Mouse (Mus musculus) forebrain, embryonic 16.5 days (tissue): ENCODE measurements at regions not wholly inside any gene's neighbourhood (a gene's known extent, or its start where the extent isn't known, plus 50 kb on each side); places are given as distances from the start of the nearest gene placed in this dataset.

Source experiments
- ATAC-seq: fragments of 200-750 bp; cut with Nextera tagmentation; 2 replicates; pipeline ENCODE4 v1.8.0; 2017; ENCODE audit warnings: mild to moderate bottlenecking, moderate library complexity
- H3K27ac ChIP-seq: fragments of 300-500 bp; sonication (generic); 2 replicates; pipeline ENCODE4 v1.5.1; 2014; ENCODE audit warnings: low read length, control low read depth
- H3K27me3 ChIP-seq: fragments of 300-500 bp; sonication (generic); replicated peaks from 2 replicates; pipeline ENCODE4 v1.6.1; 2014; ENCODE audit warnings: low read length; ENCODE audit not compliant: control insufficient read depth, insufficient read depth
- H3K36me3 ChIP-seq: fragments of 300-500 bp; sonication (generic); 2 replicates; pipeline ENCODE4 v1.6.1; 2014; ENCODE audit not compliant: control insufficient read depth, insufficient read depth
- H3K4me1 ChIP-seq: fragments of 300-500 bp; sonication (generic); replicated peaks from 2 replicates; pipeline ENCODE4 v1.6.1; 2014; ENCODE audit warnings: low read length; ENCODE audit not compliant: control insufficient read depth, insufficient read depth
- H3K4me2 ChIP-seq: fragments of 300-500 bp; sonication (generic); 2 replicates; pipeline ENCODE4 v1.6.1; 2014; ENCODE audit warnings: mild to moderate bottlenecking, low read length, control low read depth
- H3K4me3 ChIP-seq: fragments of 300-500 bp; sonication (generic); replicated peaks from 2 replicates; pipeline ENCODE4 v1.5.1; 2014; ENCODE audit warnings: mild to moderate bottlenecking, low read length, control low read depth
- H3K9ac ChIP-seq: fragments of 300-500 bp; sonication (generic); replicated peaks from 2 replicates; pipeline ENCODE4 v1.6.1; 2014; ENCODE audit warnings: low read depth, low read length, control low read depth
- H3K9me3 ChIP-seq: fragments of 300-500 bp; sonication (generic); 2 replicates; pipeline ENCODE4 v1.6.1; 2016; ENCODE audit warnings: low read length; ENCODE audit not compliant: control insufficient read depth
- WGBS: fragments of 180-500 bp; shearing (Covaris S2); extraction: QIAGEN DNeasy Blood & Tissue Kit; methylation state at CpG from one replicate; pipeline ENCODE4 v1.1.7; 2014; 5-methylcytosine and 5-hydroxymethylcytosine counted together

DNA sequence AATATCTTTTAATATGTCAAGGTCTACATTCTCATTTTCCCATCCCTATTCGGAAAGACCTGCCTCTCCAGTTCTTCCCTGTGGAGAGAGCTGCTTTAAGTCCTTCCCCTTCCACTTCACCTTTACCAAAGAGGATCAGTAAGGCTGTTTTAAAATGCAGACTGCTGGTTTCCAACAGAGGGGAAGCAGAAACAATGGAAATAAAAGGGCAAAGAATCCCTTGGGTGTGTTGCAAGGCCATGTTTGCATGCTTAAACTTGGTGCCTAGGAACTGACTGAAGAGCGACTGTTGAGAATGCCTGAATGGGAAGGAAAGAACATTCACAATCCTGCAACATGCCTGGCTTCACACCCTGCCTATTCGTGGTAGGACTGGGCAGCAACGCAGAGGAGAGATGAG lies 2759.1 kb upstream of the 5930422O12Rik start:
- H3K9me3 ChIP-seq: no peaks in the 10 kb centered on the region
- H3K9ac ChIP-seq: no peak overlapping the region
- 47% methylated on average over 4 of the region's 4 CpGs for WGBS
- no peaks in the 10 kb centered on the region for H3K4me1 ChIP-seq
- no peak for ATAC-seq
- H3K36me3 ChIP-seq: no peaks in the 10 kb centered on the region
- no peak overlapping the region for H3K4me2 ChIP-seq
- no peak overlapping the region for H3K27ac ChIP-seq
- no peaks in the 10 kb centered on the region for H3K27me3 ChIP-seq
- no peak overlapping the region for H3K4me3 ChIP-seq

DNA sequence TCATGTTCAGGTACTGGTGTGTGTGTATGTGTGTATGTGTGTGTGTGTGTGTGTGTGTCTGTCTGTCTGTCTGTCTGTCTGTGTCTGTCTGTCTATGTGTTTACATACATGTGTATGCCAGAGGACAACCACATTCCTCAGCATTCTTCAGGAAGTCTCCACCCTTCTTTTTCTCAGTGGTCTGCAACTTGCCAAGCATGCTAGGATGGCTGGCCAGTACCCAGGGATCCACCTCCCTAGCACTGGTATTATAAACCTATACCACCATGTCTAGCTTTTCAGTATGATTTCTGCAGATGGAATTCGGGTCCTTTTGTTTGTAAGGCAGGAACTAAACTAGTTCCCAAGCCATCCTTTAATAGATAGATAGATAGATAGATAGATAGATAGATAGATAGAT lies 2751.1 kb upstream of the 5930422O12Rik start:
- no peaks in the 10 kb centered on the region for H3K9me3 ChIP-seq
- no peak overlapping the region for H3K4me3 ChIP-seq
- ATAC-seq: no peak
- no peaks in the 10 kb centered on the region for H3K36me3 ChIP-seq
- WGBS: 85% methylated on average over 1 of the region's 1 CpGs
- H3K4me1 ChIP-seq: no peaks in the 10 kb centered on the region
- no peak overlapping the region for H3K27ac ChIP-seq
- H3K4me2 ChIP-seq: no peak overlapping the region
- no peak overlapping the region for H3K9ac ChIP-seq
- no peaks in the 10 kb centered on the region for H3K27me3 ChIP-seq

- no peak overlapping the region for H3K4me2 ChIP-seq
- ATAC-seq: no peak
- WGBS: 26% methylated on average over 3 of the region's 3 CpGs
- H3K27ac ChIP-seq: no peak overlapping the region
- H3K4me3 ChIP-seq: no peak overlapping the region
- H3K36me3 ChIP-seq: no peaks in the 10 kb centered on the region
- no peak overlapping the region for H3K9ac ChIP-seq
- no peaks in the 10 kb centered on the region for H3K9me3 ChIP-seq
- no peaks in the 10 kb centered on the region for H3K4me1 ChIP-seq
- H3K27me3 ChIP-seq: no peaks in the 10 kb centered on the region
Measured at GRCm38 (mm10) chr8:30682169-30682568, 2746.3 kb upstream of the 5930422O12Rik start.

DNA sequence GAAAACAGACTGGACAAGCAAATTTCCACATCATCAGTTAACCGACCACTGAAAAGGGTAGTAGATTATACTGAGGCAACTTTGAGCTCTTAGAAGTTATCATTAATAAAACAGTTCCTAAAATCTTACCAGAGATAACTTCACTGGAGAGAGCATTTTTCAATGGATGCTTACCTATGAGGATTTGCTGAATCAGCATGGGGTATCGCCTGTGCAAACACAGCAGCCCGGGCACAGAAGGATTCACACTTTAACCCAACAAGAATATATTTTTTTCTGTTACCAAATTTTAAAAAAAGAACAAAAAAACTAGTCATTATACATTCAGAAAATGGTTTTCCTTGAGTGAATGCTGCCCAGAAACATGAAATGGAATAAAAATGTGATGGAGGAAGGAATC lies 2742.0 kb upstream of the 5930422O12Rik start:
- no peak overlapping the region for H3K4me3 ChIP-seq
- no peaks in the 10 kb centered on the region for H3K9me3 ChIP-seq
- H3K36me3 ChIP-seq: no peaks in the 10 kb centered on the region
- H3K4me2 ChIP-seq: no peak overlapping the region
- H3K27me3 ChIP-seq: no peaks in the 10 kb centered on the region
- ATAC-seq: no peak
- H3K9ac ChIP-seq: no peak overlapping the region
- 90% methylated on average over 3 of the region's 3 CpGs for WGBS
- no peaks in the 10 kb centered on the region for H3K4me1 ChIP-seq
- H3K27ac ChIP-seq: no peak overlapping the region

DNA sequence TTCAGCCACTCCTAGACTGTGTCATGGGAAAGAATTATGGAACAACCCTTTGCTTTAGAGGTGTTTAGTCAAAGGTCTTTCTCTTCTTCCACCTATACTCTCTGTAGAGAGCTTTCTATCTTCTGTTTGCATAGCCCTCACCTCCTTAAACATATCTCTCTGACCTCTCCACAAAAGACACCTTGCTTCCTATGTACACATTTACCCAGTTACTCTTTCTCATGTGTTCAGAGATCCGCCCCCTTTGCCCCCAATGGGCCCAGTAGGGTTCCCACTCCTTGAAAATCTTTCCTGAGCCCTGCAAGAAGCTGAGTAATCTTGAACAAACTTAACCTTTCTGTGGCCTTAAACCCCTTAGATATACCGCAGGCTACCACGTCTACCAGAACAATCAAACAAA lies 2734.4 kb upstream of the 5930422O12Rik start:
- Histone ChIP-seq H3K4me2 (no peak overlapping the region), H3K27me3 (no peaks in the 10 kb centered on the region), H3K4me1 (no peaks in the 10 kb centered on the region), H3K4me3 (no peak overlapping the region), H3K9ac (no peak overlapping the region), H3K36me3 (no peaks in the 10 kb centered on the region), H3K27ac (no peak overlapping the region), H3K9me3 (no peaks in the 10 kb centered on the region)
- 86% methylated on average over 3 of the region's 3 CpGs for WGBS
- no peak for ATAC-seq

DNA sequence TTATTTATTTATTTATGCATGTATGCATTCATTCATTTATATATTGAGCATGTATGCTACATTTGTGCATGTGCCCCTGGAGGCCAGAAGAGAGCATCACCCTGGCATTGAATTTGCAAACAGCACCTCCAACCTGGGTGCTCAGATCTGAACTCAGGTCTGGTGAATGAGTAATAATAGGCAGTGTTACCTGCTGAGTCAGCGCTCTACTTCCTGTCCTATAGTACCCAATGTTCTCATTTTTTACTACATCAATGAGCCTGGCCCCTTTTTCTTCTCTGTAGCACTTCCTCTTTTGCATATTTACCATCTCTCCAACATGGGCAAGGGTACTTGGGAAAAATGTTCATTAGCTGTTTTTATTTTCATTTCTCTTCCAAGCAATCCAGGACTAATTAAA lies 2711.9 kb upstream of the 5930422O12Rik start:
- Histone ChIP-seq H3K4me1 (no peaks in the 10 kb centered on the region), H3K4me2 (no peak overlapping the region)
- ATAC-seq: no peak

GRCm38 (mm10) chr8:30730366-30730765 lies 2698.1 kb upstream of the 5930422O12Rik start:
- Histone ChIP-seq H3K36me3 (no peaks in the 10 kb centered on the region), H3K4me1 (peaks cover 15% of the 10 kb centered on the region; the same call in 1 of the 2 replicates), H3K27me3 (no peaks in the 10 kb centered on the region), H3K9me3 (no peaks in the 10 kb centered on the region), H3K27ac (no peak overlapping the region), H3K4me3 (no peak overlapping the region), H3K4me2 (no peak overlapping the region), H3K9ac (no peak overlapping the region)
- no peak for ATAC-seq

More for the DNA sequence above, 2711.9 kb upstream of the 5930422O12Rik start:
- Histone ChIP-seq H3K27me3 (no peaks in the 10 kb centered on the region), H3K27ac (no peak overlapping the region), H3K9ac (no peak overlapping the region), H3K36me3 (no peaks in the 10 kb centered on the region), H3K4me3 (no peak overlapping the region), H3K9me3 (no peaks in the 10 kb centered on the region)
- WGBS: 97% methylated on average over 1 of the region's 1 CpGs

- Histone ChIP-seq H3K4me3 (no peak overlapping the region), H3K4me2 (peak overlapping the region; percentile 8; the same call in 1 of the 2 replicates), H3K4me1 (peaks cover 17% of the 10 kb centered on the region; the same call in 1 of the 2 replicates), H3K27me3 (no peaks in the 10 kb centered on the region), H3K9ac (no peak overlapping the region), H3K36me3 (no peaks in the 10 kb centered on the region), H3K27ac (peak overlapping the region; percentile 21; the same call in 1 of the 2 replicates), H3K9me3 (no peaks in the 10 kb centered on the region)
- ATAC-seq: peak; percentile 92
- WGBS: 22% methylated on average over 11 of the region's 11 CpGs
Measured at GRCm38 (mm10) chr8:30732585-30733253, 2695.8 kb upstream of the 5930422O12Rik start.

DNA sequence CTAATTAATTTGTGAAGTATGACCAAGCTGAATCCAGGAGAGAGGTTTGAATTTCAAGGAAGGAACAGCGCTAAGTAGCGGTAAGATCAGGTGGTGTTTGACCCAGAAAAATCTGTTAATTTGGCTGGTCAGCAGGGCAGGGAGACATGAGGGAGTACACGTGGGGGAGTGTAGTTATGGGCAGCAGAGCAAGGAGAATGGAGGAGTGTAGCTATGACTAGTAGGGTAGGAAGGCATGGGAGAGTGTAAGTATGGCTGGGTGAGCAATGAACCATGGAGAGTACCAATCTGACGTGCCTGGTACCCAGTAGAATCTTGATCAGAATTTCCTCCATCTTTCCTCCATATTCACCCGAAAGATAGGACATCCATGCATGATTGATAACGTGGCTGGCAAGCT lies 2695.1 kb upstream of the 5930422O12Rik start:
- ATAC-seq: peak; percentile 43
- no peaks in the 10 kb centered on the region for H3K27me3 ChIP-seq
- H3K27ac ChIP-seq: no peak overlapping the region
- H3K9me3 ChIP-seq: no peaks in the 10 kb centered on the region
- no peak overlapping the region for H3K4me3 ChIP-seq
- no peaks in the 10 kb centered on the region for H3K36me3 ChIP-seq
- peaks cover 17% of the 10 kb centered on the region; the same call in 1 of the 2 replicates for H3K4me1 ChIP-seq
- H3K9ac ChIP-seq: no peak overlapping the region
- WGBS: 68% methylated on average over 6 of the region's 6 CpGs
- no peak overlapping the region for H3K4me2 ChIP-seq

DNA sequence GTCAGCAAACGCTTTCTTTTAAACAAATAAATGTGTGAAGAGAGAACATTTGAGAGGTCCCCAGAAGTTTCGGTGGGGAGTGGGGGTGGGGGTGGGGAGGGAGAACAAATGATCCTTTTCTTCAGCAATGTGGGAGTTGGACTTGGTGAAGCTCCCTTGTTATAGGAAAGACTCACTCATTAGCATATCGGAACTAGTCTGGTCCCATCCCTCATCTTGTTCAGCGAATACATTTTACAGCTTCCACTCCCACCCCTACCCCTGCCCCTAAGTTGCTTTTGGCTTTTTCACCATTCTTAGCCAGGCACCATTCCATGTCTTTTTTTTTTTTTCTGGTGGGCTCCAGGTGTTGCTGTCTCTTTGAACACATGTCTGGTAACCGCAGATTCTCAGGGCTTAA lies 2693.2 kb upstream of the 5930422O12Rik start:
- no peak for ATAC-seq
- no peak overlapping the region for H3K27ac ChIP-seq
- H3K9ac ChIP-seq: no peak overlapping the region
- H3K4me1 ChIP-seq: peaks cover 17% of the 10 kb centered on the region; the same call in 1 of the 2 replicates
- no peak overlapping the region for H3K4me2 ChIP-seq
- no peak overlapping the region for H3K4me3 ChIP-seq
- WGBS: 49% methylated on average over 5 of the region's 5 CpGs
- H3K27me3 ChIP-seq: no peaks in the 10 kb centered on the region
- no peaks in the 10 kb centered on the region for H3K36me3 ChIP-seq
- no peaks in the 10 kb centered on the region for H3K9me3 ChIP-seq
